12 mouse cellular contexts compared by ENCODE assay signal in the genomic region with DNA sequence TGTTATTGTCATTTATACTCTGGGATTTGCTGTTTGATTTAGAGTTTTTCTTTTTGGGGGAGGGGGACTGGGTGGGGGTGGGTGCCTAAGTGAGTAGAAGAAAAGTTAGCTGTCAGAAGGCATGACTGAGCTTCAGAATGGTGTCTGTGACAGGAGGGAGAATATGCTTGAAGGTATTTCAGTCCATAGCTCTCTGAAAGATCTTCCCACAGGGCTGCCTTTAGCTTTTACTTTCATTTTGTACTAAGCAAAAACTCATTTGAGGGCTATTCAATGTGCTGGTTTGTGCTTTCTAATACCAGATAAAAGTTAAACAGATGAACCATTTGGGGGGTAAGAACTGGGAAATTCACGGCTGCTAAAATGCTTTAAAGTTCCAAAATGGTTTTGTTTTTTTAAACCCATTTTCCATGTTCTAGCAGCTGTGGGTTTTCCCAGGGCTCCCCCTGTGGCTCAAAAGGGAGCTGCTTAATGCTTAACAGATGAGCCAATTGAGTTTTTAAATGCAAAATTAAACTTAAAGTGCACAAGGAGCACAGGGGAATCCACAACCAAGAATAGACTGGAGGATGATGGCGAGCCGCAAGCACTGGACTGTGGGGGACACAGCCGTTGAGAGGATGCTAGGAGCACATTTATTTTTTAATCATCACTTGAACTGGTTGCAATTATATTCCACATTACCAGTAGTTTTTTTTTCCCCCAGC.
DNase-seq lines count a peak whose midpoint lies in the region; ATAC-seq and TF ChIP-seq lines count a peak whose summit lies in the region.
"Had no signal": no experiment of that assay in that cellular context is flagged by ENCODE, and none has a peak within 500 bp of the region (broad histone marks: within the 10 kb centered on the region; RNA-seq: fewer than 3 reads in every experiment).

No protein-coding gene starts in this region.

- no peaks in the 10 kb centered on the region for H3K79me2 ChIP-seq in heart, adult 2 months (replicated peaks; ENCODE audit: control insufficient read depth, insufficient read depth, low read length)
- H3K79me2 ChIP-seq in liver, adult 2 months (ENCODE audit: control insufficient read depth, insufficient read depth, low read length) = no peaks in the 10 kb centered on the region

- H3K27me3 ChIP-seq in heart, adult 2 months (ENCODE audit: control insufficient read depth, insufficient read depth, low read length) = no peaks in the 10 kb centered on the region
- no peaks in the 10 kb centered on the region for H3K27me3 ChIP-seq in liver, adult 2 months (ENCODE audit: control insufficient read depth, insufficient read depth, low read length)
- no peaks in the 10 kb centered on the region for H3K27me3 ChIP-seq in midbrain, embryonic 15.5 days (replicated peaks)

- TF ChIP-seq POLR2A in heart, adult 2 months (IDR thresholded peaks at IDR 0.05; ENCODE audit: insufficient read depth, low read depth, low read length) = no peak
- TF ChIP-seq POLR2A in liver, adult 2 months (IDR thresholded peaks at IDR 0.05; ENCODE audit: extremely low read depth, insufficient read depth, low read length) = no peak

- 75% methylated on average over 4 of the region's 4 CpGs for WGBS in heart, adult 2 months
- 85% methylated on average over 4 of the region's 4 CpGs for WGBS in liver, adult 2 months
- 65% methylated on average over 4 of the region's 4 CpGs for WGBS in midbrain, embryonic 15.5 days

- TF ChIP-seq EP300 in heart, adult 2 months (IDR thresholded peaks at IDR 0.05; ENCODE audit: insufficient read depth, low read depth, low read length) = no peak

- intact Hi-C loops in heart, adult 2 months (cut with DNase I) = no loop called here
- intact Hi-C loops in heart, postnatal 25 days (cut with DNase I) = no loop called here

- TF ChIP-seq CTCF in heart, adult 2 months (IDR thresholded peaks at IDR 0.05) = peak; percentile 51
- no peak; the same call in 1 of the 2 replicates for TF ChIP-seq CTCF in liver, adult 2 months (IDR thresholded peaks at IDR 0.05; ENCODE audit: low read depth, low read length)

- DNase-seq in heart, adult 2 months = no peak
- no peak for DNase-seq in heart, postnatal 25 days (ENCODE audit: low spot score)
- DNase-seq in liver, adult 2 months (ENCODE audit: extremely low read depth, low read depth, low spot score) = peak; percentile 17
- no peak for DNase-seq in liver
- DNase-seq in Muller cell, postnatal 12 days (ENCODE audit: inconsistent ontology term) = peak; percentile 55
- peak; percentile 25 for DNase-seq in mesoderm, embryonic 11.5 days (ENCODE audit: low read depth, low spot score)
- no peak for DNase-seq in urinary bladder, postnatal 14 days (ENCODE audit: low spot score)
- DNase-seq: gastrocnemius, postnatal 25 days; layer of hippocampus, postnatal 36 days; right cerebral cortex, postnatal 4 days had no signal

- H3K36me3 ChIP-seq in heart, adult 2 months (ENCODE audit: control insufficient read depth, insufficient read depth, low read length) = no peaks in the 10 kb centered on the region
- H3K36me3 ChIP-seq in liver, adult 2 months (ENCODE audit: control insufficient read depth, insufficient read depth, low read length) = no peaks in the 10 kb centered on the region
- H3K36me3 ChIP-seq in midbrain, embryonic 15.5 days (replicated peaks) = no peaks in the 10 kb centered on the region

- H3K4me2 ChIP-seq in midbrain, embryonic 15.5 days = no peak overlapping the region

- no peak overlapping the region for H3K4me3 ChIP-seq in heart, adult 2 months
- H3K4me3 ChIP-seq in liver, adult 2 months (ENCODE audit: insufficient read depth, low read depth, low read length) = no peak overlapping the region
- H3K4me3 ChIP-seq in midbrain, embryonic 15.5 days = no peak overlapping the region

- no peaks in the 10 kb centered on the region for H3K9me3 ChIP-seq in midbrain, embryonic 15.5 days

- H3K9ac ChIP-seq in heart, adult 2 months (ENCODE audit: low read depth, low read length) = no peak overlapping the region
- H3K9ac ChIP-seq in liver, adult 2 months (ENCODE audit: low read depth, low read length) = no peak overlapping the region
- H3K9ac ChIP-seq in midbrain, embryonic 15.5 days = no peak overlapping the region

- no peak overlapping the region for H3K27ac ChIP-seq in heart, adult 2 months
- H3K27ac ChIP-seq in liver, adult 2 months (replicated peaks; ENCODE audit: insufficient read depth, low read depth, low read length) = no peak overlapping the region
- no peak overlapping the region for H3K27ac ChIP-seq in midbrain, embryonic 15.5 days

- no peaks in the 10 kb centered on the region for H3K4me1 ChIP-seq in heart, adult 2 months (ENCODE audit: control insufficient read depth, insufficient read depth, low read length)
- H3K4me1 ChIP-seq in liver, adult 2 months (ENCODE audit: control insufficient read depth, insufficient read depth, low read length) = no peaks in the 10 kb centered on the region
- H3K4me1 ChIP-seq in midbrain, embryonic 15.5 days = no peaks in the 10 kb centered on the region

- no peak for ATAC-seq in midbrain, embryonic 15.5 days (replicated peaks)
- ATAC-seq: inflammation-experienced regulatory T-cells, adult 6 months had no signal

Comparison
In these comparisons a context has a peak if more than half of its experiments do, and no peak if none do; other contexts are left out.
1. DNase-seq: peak in liver, adult 2 months (single experiment), Muller cell, postnatal 12 days (single experiment) and mesoderm, embryonic 11.5 days (single experiment); none in heart, adult 2 months (0 of 2), heart, postnatal 25 days (single experiment), liver (single experiment) and urinary bladder, postnatal 14 days (single experiment).